Mouse (Mus musculus): ENCODE data around the gene Caskin2. TPM values are rescaled to one million over a fixed set of nuclear protein-coding genes. Genes with fewer than 3 reads are reported as not detected.

Gene Caskin2
- polyA plus RNA-seq (2017; shearing (Covaris generic)): 2.9 TPM

GRCm38 (mm10) chr11:115813507-115814296 is at the start of gene Caskin2:
Gene Caskin2 (minus strand): TSS chr11:115813639.

GRCm38 (mm10) chr11:115858354-115858753 is 44.9 kb upstream of the Caskin2 start, which contains the start of gene Myo15b:
Gene Myo15b (plus strand): TSS chr11:115858406.

GRCm38 (mm10) chr11:115823774-115824740 is 10.6 kb upstream of the Caskin2 start, which contains the start of gene Llgl2:
Gene Llgl2 (plus strand): TSS chr11:115824049.

GRCm38 (mm10) chr11:115814605-115815450 is 1.4 kb upstream of the Caskin2 start, which contains the start of gene Tsen54:
Gene Tsen54 (plus strand): TSS chr11:115814724.

GRCm38 (mm10) chr11:115765103-115765606 is 48.3 kb downstream of the Caskin2 start, which contains the start of gene Tmem94:
Gene Tmem94 (plus strand): TSS chr11:115765433.

Other genes starting within 250 kb of the Caskin2 start
- gene Nup85, start 249.2 kb downstream of the Caskin2 start, polyA plus RNA-seq (2017; shearing (Covaris generic)): 95.7 TPM
- gene Mrps7, start 209.7 kb downstream of the Caskin2 start, polyA plus RNA-seq (2017; shearing (Covaris generic)): 68.3 TPM
- 71.5 TPM for gene Gga3, start 209.6 kb downstream of the Caskin2 start, polyA plus RNA-seq (2017; shearing (Covaris generic))
- 198 TPM for gene Mif4gd, start 200.7 kb downstream of the Caskin2 start, polyA plus RNA-seq (2017; shearing (Covaris generic))
- 70.8 TPM for gene Slc25a19, start 185.3 kb downstream of the Caskin2 start, polyA plus RNA-seq (2017; shearing (Covaris generic))
- 10.7 TPM for gene Grb2, start 105.0 kb downstream of the Caskin2 start, polyA plus RNA-seq (2017; shearing (Covaris generic))
- gene Tmem94, start 48.2 kb downstream of the Caskin2 start, polyA plus RNA-seq (2017; shearing (Covaris generic)): 35.9 TPM
- 13.0 TPM for gene Tsen54, start 1.1 kb upstream of the Caskin2 start, polyA plus RNA-seq (2017; shearing (Covaris generic))
- 35.4 TPM for gene Llgl2, start 10.4 kb upstream of the Caskin2 start, polyA plus RNA-seq (2017; shearing (Covaris generic))
- 0.24 TPM for gene Myo15b, start 44.8 kb upstream of the Caskin2 start, polyA plus RNA-seq (2017; shearing (Covaris generic))
- gene Smim5, start 86.3 kb upstream of the Caskin2 start, polyA plus RNA-seq (2017; shearing (Covaris generic)): 0.38 TPM
- gene Smim6, start 98.4 kb upstream of the Caskin2 start, polyA plus RNA-seq (2017; shearing (Covaris generic)): 0.86 TPM
- 48.9 TPM for gene Sap30bp, start 119.6 kb upstream of the Caskin2 start, polyA plus RNA-seq (2017; shearing (Covaris generic))
- gene Recql5, start 119.8 kb upstream of the Caskin2 start, polyA plus RNA-seq (2017; shearing (Covaris generic)): 23.0 TPM
- gene Itgb4, start 161.1 kb upstream of the Caskin2 start, polyA plus RNA-seq (2017; shearing (Covaris generic)): 0.07 TPM
- 40.7 TPM for gene Galk1, start 199.1 kb upstream of the Caskin2 start, polyA plus RNA-seq (2017; shearing (Covaris generic))
- gene H3f3b, start 214.3 kb upstream of the Caskin2 start, polyA plus RNA-seq (2017; shearing (Covaris generic)): 1,313 TPM
- gene Unk, start 216.7 kb upstream of the Caskin2 start, polyA plus RNA-seq (2017; shearing (Covaris generic)): 41.0 TPM

All from CD4-positive, CD25-positive, alpha-beta regulatory T cell, adult 9 weeks (primary cell).